Mouse (Mus musculus) myocyte (in vitro differentiated cells): ENCODE measurements at regions not wholly inside any gene's neighbourhood (a gene's known extent, or its start where the extent isn't known, plus 50 kb on each side); places are given as distances from the start of the nearest gene placed in this dataset.

Source experiments
- CEBPB ChIP-seq: IDR thresholded peaks from 2 replicates; pipeline ENCODE4 v1.6.1; 2011; ENCODE audit warnings: mild to moderate bottlenecking, moderate library complexity; ENCODE audit not compliant: poor library complexity, insufficient read depth, severe bottlenecking
- E2F4 ChIP-seq: IDR thresholded peaks from one replicate; pipeline ENCODE4 v1.6.1; 2011; ENCODE audit warnings: mild to moderate bottlenecking, control low read depth, moderate library complexity; ENCODE audit not compliant: insufficient read depth
- MAX ChIP-seq: IDR thresholded peaks from one replicate; pipeline ENCODE4 v1.6.1; 2011; ENCODE audit warnings: low read depth, mild to moderate bottlenecking, control low read depth
- MYOD1 ChIP-seq, 3 experiments: IDR thresholded peaks; one replicate each; pipeline ENCODE4 v1.6.1; 2011; ENCODE audit warnings: control low read depth in 2 of 3, low read depth in 2 of 3, mild to moderate bottlenecking in 2 of 3, moderate library complexity in 1 of 3; ENCODE audit not compliant: insufficient read length in 2 of 3, control insufficient read depth in 1 of 3
- MYOG ChIP-seq, 3 experiments: IDR thresholded peaks; one replicate each; pipeline ENCODE4 v1.6.1; 2011; ENCODE audit warnings: control low read depth in 2 of 3, low read depth in 2 of 3, mild to moderate bottlenecking in 2 of 3; ENCODE audit not compliant: insufficient read length in 2 of 3, control insufficient read depth in 1 of 3, insufficient read depth in 1 of 3
- POLR2A ChIP-seq: IDR thresholded peaks from one replicate; pipeline ENCODE4 v1.6.1; 2011; ENCODE audit warnings: low read depth, mild to moderate bottlenecking, control low read depth, moderate library complexity; ENCODE audit not compliant: insufficient read length
- POLR2AphosphoS2 ChIP-seq: IDR thresholded peaks from one replicate; pipeline ENCODE4 v1.6.1; 2011; ENCODE audit warnings: low read depth, control low read depth; ENCODE audit not compliant: insufficient read length
- TCF12 ChIP-seq: IDR thresholded peaks from one replicate; pipeline ENCODE4 v1.6.1; 2011; ENCODE audit warnings: mild to moderate bottlenecking, control low read depth; ENCODE audit not compliant: poor library complexity, insufficient read depth, severe bottlenecking
- TCF3 ChIP-seq: IDR thresholded peaks from one replicate; pipeline ENCODE4 v1.6.1; 2011; ENCODE audit warnings: low read depth, control low read depth; ENCODE audit not compliant: insufficient read length
- USF1 ChIP-seq: IDR thresholded peaks from one replicate; pipeline ENCODE4 v1.6.1; 2011; ENCODE audit warnings: low read depth, mild to moderate bottlenecking, control low read depth, moderate library complexity

DNA sequence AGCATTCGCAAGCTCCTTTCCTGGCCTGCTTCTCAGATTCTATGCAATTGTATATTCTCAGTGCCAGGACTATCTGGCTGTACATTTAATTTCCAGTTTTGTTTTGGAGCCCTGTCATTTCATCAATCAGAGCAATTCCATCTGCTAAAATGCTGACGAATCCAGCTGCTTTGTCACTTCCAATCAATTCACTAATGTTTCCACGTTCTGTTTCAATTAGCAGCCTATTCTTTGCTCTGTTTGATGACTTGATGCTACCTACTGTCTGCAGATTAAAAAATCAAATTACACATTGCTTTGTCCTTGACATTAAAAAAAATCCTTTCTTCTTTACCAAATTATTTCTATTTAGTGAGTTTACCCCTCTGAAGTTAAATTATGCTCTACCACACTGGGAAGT lies 71.2 kb downstream of the Cavin2 start:
- TF ChIP-seq MYOD1 (IDR thresholded peaks at IDR 0.05; ENCODE audit: control insufficient read depth in 1 of 3, insufficient read length in 2 of 3, low read depth in 2 of 3): no peak
- TF ChIP-seq TCF12: no peak
- TF ChIP-seq CEBPB: no peak
- TF ChIP-seq POLR2A: no peak
- TF ChIP-seq TCF3: no peak
- no peak for TF ChIP-seq MYOG (IDR thresholded peaks at IDR 0.05; ENCODE audit: control insufficient read depth in 1 of 3, insufficient read depth in 1 of 3, insufficient read length in 2 of 3, low read depth in 2 of 3)
- TF ChIP-seq USF1: no peak
- no peak for TF ChIP-seq POLR2AphosphoS2
- no peak for TF ChIP-seq MAX
- no peak for TF ChIP-seq E2F4
